Mouse (Mus musculus) intestine, postnatal 0 days (tissue): ENCODE results near the gene Abhd16a. TPM values are rescaled to one million over a fixed set of nuclear protein-coding genes. Genes with fewer than 3 reads are reported as not detected.

ENCODE experiments used
- ATAC-seq: fragments of 200-750 bp; cut with Nextera tagmentation; 2 replicates; pipeline ENCODE4 v1.8.0; 2017; ENCODE audit warnings: mild to moderate bottlenecking, moderate TSS enrichment, moderate library complexity
- H3K27ac ChIP-seq: fragments of 300-500 bp; sonication (generic); 2 replicates; pipeline ENCODE4 v1.5.1; 2014; ENCODE audit warnings: mild to moderate bottlenecking, low read depth, low read length, moderate library complexity
- H3K27me3 ChIP-seq: fragments of 300-500 bp; sonication (generic); replicated peaks from 2 replicates; pipeline ENCODE4 v1.6.1; 2014; ENCODE audit warnings: low read length, mixed read lengths; ENCODE audit not compliant: control insufficient read depth, insufficient read depth
- H3K36me3 ChIP-seq: fragments of 300-500 bp; sonication (generic); 2 replicates; pipeline ENCODE4 v1.6.1; 2014; ENCODE audit warnings: mild to moderate bottlenecking, moderate library complexity; ENCODE audit not compliant: control insufficient read depth, insufficient read depth
- H3K4me1 ChIP-seq: fragments of 300-500 bp; sonication (generic); replicated peaks from 2 replicates; pipeline ENCODE4 v1.6.1; 2014; ENCODE audit warnings: antibody characterized with exemption, low read length, mixed read lengths; ENCODE audit not compliant: control insufficient read depth, insufficient read depth
- H3K4me2 ChIP-seq: fragments of 300-500 bp; sonication (generic); replicated peaks from 2 replicates; pipeline ENCODE4 v1.6.1; 2014; ENCODE audit warnings: low read depth, mild to moderate bottlenecking, moderate library complexity
- H3K4me3 ChIP-seq: fragments of 300-500 bp; sonication (generic); 2 replicates; pipeline ENCODE4 v1.5.1; 2014; ENCODE audit warnings: low read depth, low read length
- H3K9ac ChIP-seq: fragments of 300-500 bp; sonication (generic); 2 replicates; pipeline ENCODE4 v1.6.1; 2014; ENCODE audit warnings: mild to moderate bottlenecking, low read depth, low read length
- H3K9me3 ChIP-seq: fragments of 300-500 bp; sonication (generic); 2 replicates; pipeline ENCODE4 v1.6.1; 2016; ENCODE audit warnings: mixed run types; ENCODE audit not compliant: control insufficient read depth
- CTCF ChIP-seq: sonication (generic); IDR thresholded peaks from 2 replicates; pipeline ENCODE4 v1.5.1; 2016; ENCODE audit warnings: low read depth, mild to moderate bottlenecking, control low read depth, antibody characterized with exemption, moderate library complexity
- WGBS: fragments of 180-500 bp; shearing (Covaris S2); extraction: QIAGEN DNeasy Blood & Tissue Kit; methylation state at CpG from one replicate; pipeline ENCODE4 v1.1.7; 2014; 5-methylcytosine and 5-hydroxymethylcytosine counted together
- polyA plus RNA-seq: library from polyadenylated mRNA; unstranded; fragments of >200 nt; fragmentation: Nextera tagmentation; extraction: Ambion mirVana; gene quantifications from 2 replicates; pipeline ENCODE4 v1.2.1, GENCODE M21; 2015

Gene Abhd16a
- polyA plus RNA-seq, 1 experiment from 2014 or later: 103 TPM

- 25% methylated on average over 1 of the region's 1 CpGs for WGBS
- H3K4me3 ChIP-seq: peak overlapping the region; percentile 12; the same call in 1 of the 2 replicates
- TF ChIP-seq CTCF: no peak
- peak overlapping the region; percentile 97 for H3K27ac ChIP-seq
- H3K36me3 ChIP-seq: peaks cover 5% of the 10 kb centered on the region; the same call in 1 of the 2 replicates
- ATAC-seq: peak; percentile 55
- 0 out of 2 replicates have a peak overlapping the region, but pooled peaks have one; percentile 12 for H3K9ac ChIP-seq
- H3K27me3 ChIP-seq: no peaks in the 10 kb centered on the region
- H3K4me1 ChIP-seq: peaks cover 17% of the 10 kb centered on the region
- no peaks in the 10 kb centered on the region for H3K9me3 ChIP-seq
- peak overlapping the region; percentile 94 for H3K4me2 ChIP-seq
Measured at GRCm38 (mm10) chr17:35047688-35048087, 41.4 kb upstream of the Abhd16a start.

GRCm38 (mm10) chr17:35048149-35048931 lies 40.7 kb upstream of the Abhd16a start:
- no peaks in the 10 kb centered on the region for H3K27me3 ChIP-seq
- H3K9me3 ChIP-seq: no peaks in the 10 kb centered on the region
- ATAC-seq: peak; percentile 12
- peaks cover 11% of the 10 kb centered on the region; the same call in 1 of the 2 replicates for H3K36me3 ChIP-seq
- no peak for TF ChIP-seq CTCF
- WGBS: 17% methylated on average over 11 of the region's 11 CpGs
- H3K4me3 ChIP-seq: peak overlapping the region; percentile 12; the same call in 1 of the 2 replicates
- peaks cover 17% of the 10 kb centered on the region for H3K4me1 ChIP-seq
- H3K9ac ChIP-seq: peak overlapping the region; percentile 7; the same call in 1 of the 2 replicates
- H3K4me2 ChIP-seq: peak overlapping the region; percentile 94
- peak overlapping the region; percentile 97 for H3K27ac ChIP-seq

GRCm38 (mm10) chr17:35048932-35049440 lies 40.1 kb upstream of the Abhd16a start:
- 56% methylated on average over 5 of the region's 5 CpGs for WGBS
- H3K4me2 ChIP-seq: peak overlapping the region; percentile 94
- H3K9me3 ChIP-seq: no peaks in the 10 kb centered on the region
- 0 out of 2 replicates have a peak overlapping the region, but pooled peaks have one; percentile 3 for H3K4me3 ChIP-seq
- no peaks in the 10 kb centered on the region for H3K27me3 ChIP-seq
- TF ChIP-seq CTCF: no peak
- H3K4me1 ChIP-seq: peaks cover 17% of the 10 kb centered on the region
- peaks cover 17% of the 10 kb centered on the region for H3K36me3 ChIP-seq
- ATAC-seq: no peak
- peak overlapping the region; percentile 97 for H3K27ac ChIP-seq
- H3K9ac ChIP-seq: no peak overlapping the region

- Histone ChIP-seq H3K4me2 (peak within 1 kb of the TSS; percentile 94), H3K9me3 (no peaks in the 10 kb centered on the region), H3K27ac (peak within 1 kb of the TSS; percentile 97), H3K4me1 (peaks cover 17% of the 10 kb centered on the region), H3K36me3 (peaks cover 23% of the 10 kb centered on the region), H3K27me3 (no peaks in the 10 kb centered on the region), H3K9ac (peak within 1 kb of the TSS; percentile 92), H3K4me3 (peak within 1 kb of the TSS; percentile 69)
- under 1% methylated on average over 11 of the region's 11 CpGs for WGBS
- peak; percentile 5; the same call in 1 of the 2 replicates for ATAC-seq
- TF ChIP-seq CTCF: peak; percentile 67
Measured at GRCm38 (mm10) chr17:35049561-35050016, 39.5 kb upstream of the Abhd16a start, which contains the start of gene Clic1. TSS of gene Clic1 (plus strand) at chr17:35049966.

GRCm38 (mm10) chr17:35050126-35050750 lies 38.8 kb upstream of the Abhd16a start:
- ATAC-seq: peak; percentile 8; the same call in 1 of the 2 replicates
- WGBS: under 1% methylated on average over 27 of the region's 27 CpGs
- Histone ChIP-seq H3K4me1 (peaks cover 17% of the 10 kb centered on the region), H3K4me2 (peak overlapping the region; percentile 94), H3K27me3 (no peaks in the 10 kb centered on the region), H3K9me3 (no peaks in the 10 kb centered on the region), H3K4me3 (peak overlapping the region; percentile 69), H3K36me3 (peaks cover 30% of the 10 kb centered on the region), H3K9ac (peak overlapping the region; percentile 92), H3K27ac (peak overlapping the region; percentile 97)
- TF ChIP-seq CTCF: no peak
